Mouse (Mus musculus) C2C12 (cell line): Measurements from ENCODE around the gene Itgb6.

Experiments used
- CEBPB ChIP-seq: IDR thresholded peaks from one replicate; pipeline ENCODE4 v1.6.1; 2011; ENCODE audit warnings: low read depth, mild to moderate bottlenecking, control low read depth, moderate library complexity
- CTCF ChIP-seq: IDR thresholded peaks from one replicate; pipeline ENCODE4 v1.5.1; 2011; ENCODE audit not compliant: control insufficient read depth, insufficient read depth, insufficient read length
- FOSL1 ChIP-seq: IDR thresholded peaks from one replicate; pipeline ENCODE4 v1.8.0; 2011; ENCODE audit warnings: mild to moderate bottlenecking, low read length; ENCODE audit not compliant: poor library complexity, insufficient read depth, severe bottlenecking
- MAX ChIP-seq: IDR thresholded peaks from one replicate; pipeline ENCODE4 v1.6.1; 2011; ENCODE audit warnings: mild to moderate bottlenecking, control low read depth
- MYOD1 ChIP-seq: IDR thresholded peaks from one replicate; pipeline ENCODE4 v1.6.1; 2011; ENCODE audit warnings: low read depth; ENCODE audit not compliant: control insufficient read depth, insufficient read length
- MYOG ChIP-seq: IDR thresholded peaks from one replicate; pipeline ENCODE4 v1.6.1; 2011; ENCODE audit not compliant: control insufficient read depth, insufficient read length; ENCODE audit errors: extremely low read depth
- USF1 ChIP-seq: IDR thresholded peaks from one replicate; pipeline ENCODE4 v1.6.1; 2011; ENCODE audit warnings: low read depth, mild to moderate bottlenecking, control low read depth, moderate library complexity

GRCm38 (mm10) chr2:60695706-60696105 is 26.7 kb downstream of the Itgb6 start:
- TF ChIP-seq CTCF (no peak), USF1 (no peak), MYOG (no peak), MYOD1 (no peak), FOSL1 (no peak), CEBPB (no peak), MAX (no peak)
